Comparison of ENCODE assay signal across 8 mouse cellular contexts in genomic region chr9:83726105-83726504, GRCm38 (mm10).
DNase-seq lines count a peak whose midpoint lies in the region; ATAC-seq lines count a peak whose summit lies in the region.
"Had no signal": no experiment of that assay in that cellular context is flagged by ENCODE, and none has a peak within 500 bp of the region (broad histone marks: within the 10 kb centered on the region; RNA-seq: fewer than 3 reads in every experiment).

No protein-coding gene starts in this region.

- H3K9ac ChIP-seq in kidney, embryonic 16.5 days (replicated peaks; ENCODE audit: low read length): no peak overlapping the region
- no peak overlapping the region for H3K9ac ChIP-seq in neural tube, embryonic 15.5 days (replicated peaks)
- H3K9ac ChIP-seq in midbrain, embryonic 15.5 days: no peak overlapping the region
- H3K9ac ChIP-seq: heart, embryonic 15.5 days had no signal

- H3K4me1 ChIP-seq in kidney, embryonic 16.5 days (ENCODE audit: insufficient read depth, low read length): no peaks in the 10 kb centered on the region
- H3K4me1 ChIP-seq in brown adipose tissue, adult 24 weeks (ENCODE audit: control insufficient read depth, insufficient read depth, insufficient read length, low read length): no peaks in the 10 kb centered on the region
- peaks cover 10% of the 10 kb centered on the region for H3K4me1 ChIP-seq in neural tube, embryonic 15.5 days
- H3K4me1 ChIP-seq in midbrain, embryonic 15.5 days: no peaks in the 10 kb centered on the region

- H3K36me3 ChIP-seq in kidney, embryonic 16.5 days (ENCODE audit: insufficient read depth, low read length): no peaks in the 10 kb centered on the region
- no peaks in the 10 kb centered on the region for H3K36me3 ChIP-seq in neural tube, embryonic 15.5 days
- no peaks in the 10 kb centered on the region for H3K36me3 ChIP-seq in midbrain, embryonic 15.5 days (replicated peaks)
- H3K36me3 ChIP-seq: heart, embryonic 15.5 days had no signal

- H3K27me3 ChIP-seq in kidney, embryonic 16.5 days (ENCODE audit: insufficient read depth, low read length): no peaks in the 10 kb centered on the region; the same call in 1 of the 2 replicates
- no peaks in the 10 kb centered on the region for H3K27me3 ChIP-seq in neural tube, embryonic 15.5 days (replicated peaks)
- H3K27me3 ChIP-seq in midbrain, embryonic 15.5 days (replicated peaks): no peaks in the 10 kb centered on the region
- H3K27me3 ChIP-seq: heart, embryonic 15.5 days had no signal

- H3K9me3 ChIP-seq in kidney, embryonic 16.5 days (ENCODE audit: low read length): no peaks in the 10 kb centered on the region
- H3K9me3 ChIP-seq in neural tube, embryonic 15.5 days (replicated peaks): no peaks in the 10 kb centered on the region
- no peaks in the 10 kb centered on the region for H3K9me3 ChIP-seq in midbrain, embryonic 15.5 days
- H3K9me3 ChIP-seq: heart, embryonic 15.5 days had no signal

- no peak overlapping the region for H3K27ac ChIP-seq in kidney, embryonic 16.5 days (ENCODE audit: low read length)
- peak overlapping the region; percentile 68 for H3K27ac ChIP-seq in brown adipose tissue, adult 24 weeks (replicated peaks; ENCODE audit: low read depth, low read length)
- H3K27ac ChIP-seq in neural tube, embryonic 15.5 days (replicated peaks): no peak overlapping the region
- H3K27ac ChIP-seq in midbrain, embryonic 15.5 days: no peak overlapping the region
- H3K27ac ChIP-seq: heart, embryonic 15.5 days had no signal

- DNase-seq in kidney, adult 11 months: peak; percentile 57
- peak; percentile 25 for DNase-seq in Muller cell, postnatal 12 days (ENCODE audit: inconsistent ontology term)
- peak; percentile 39 to 61 for DNase-seq in layer of hippocampus, postnatal 10 days (ENCODE audit: low spot score in 2 of 2)

- ATAC-seq in kidney, embryonic 16.5 days (ENCODE audit: low FRiP score, low TSS enrichment): no peak
- ATAC-seq in neural tube, embryonic 15.5 days (ENCODE audit: low FRiP score): no peak
- ATAC-seq in midbrain, embryonic 15.5 days (replicated peaks): no peak

- no peak overlapping the region for H3K4me2 ChIP-seq in kidney, embryonic 16.5 days (replicated peaks; ENCODE audit: low read depth, low read length)
- no peak overlapping the region for H3K4me2 ChIP-seq in neural tube, embryonic 15.5 days
- H3K4me2 ChIP-seq in midbrain, embryonic 15.5 days: no peak overlapping the region

- H3K4me3 ChIP-seq in kidney, embryonic 16.5 days (ENCODE audit: low read length): no peak overlapping the region
- H3K4me3 ChIP-seq in brown adipose tissue, adult 24 weeks (ENCODE audit: insufficient read depth, low read depth, low read length): no peak overlapping the region
- H3K4me3 ChIP-seq in neural tube, embryonic 15.5 days (replicated peaks): no peak overlapping the region
- no peak overlapping the region for H3K4me3 ChIP-seq in midbrain, embryonic 15.5 days

- WGBS in kidney, embryonic 16.5 days: 54% methylated on average over 9 of the region's 9 CpGs
- 50% methylated on average over 9 of the region's 9 CpGs for WGBS in neural tube, embryonic 15.5 days
- 34% methylated on average over 9 of the region's 9 CpGs for WGBS in midbrain, embryonic 15.5 days
